Mouse (Mus musculus) hindbrain, embryonic 15.5 days (tissue): ENCODE results near the gene Shf. TPM values are rescaled to one million over a fixed set of nuclear protein-coding genes. Genes with fewer than 3 reads are reported as not detected.
"Not testable (repeated sequence)": the region's sequence is repeated elsewhere in the genome, so short reads cannot be mapped to it uniquely, and the experiment has no call there.

Experiments
- ATAC-seq: fragments of 200-750 bp; cut with Nextera tagmentation; 2 replicates; pipeline ENCODE4 v1.8.0; 2017; ENCODE audit warnings: low read depth, moderate number of reproducible peaks, moderate TSS enrichment; ENCODE audit not compliant: low FRiP score
- H3K27ac ChIP-seq: fragments of 300-500 bp; sonication (generic); replicated peaks from 2 replicates; pipeline ENCODE4 v1.5.1; 2015; ENCODE audit warnings: mild to moderate bottlenecking, inconsistent platforms
- H3K27me3 ChIP-seq: fragments of 300-500 bp; sonication (generic); 2 replicates; pipeline ENCODE4 v1.6.1; 2015; ENCODE audit warnings: control low read depth, inconsistent platforms
- H3K36me3 ChIP-seq: fragments of 300-500 bp; sonication (generic); 2 replicates; pipeline ENCODE4 v1.6.1; 2015; ENCODE audit warnings: control low read depth, inconsistent platforms
- H3K4me1 ChIP-seq: fragments of 300-500 bp; sonication (generic); replicated peaks from 2 replicates; pipeline ENCODE4 v1.6.1; 2015; ENCODE audit warnings: control low read depth, inconsistent platforms
- H3K4me2 ChIP-seq: fragments of 300-500 bp; sonication (generic); 2 replicates; pipeline ENCODE4 v1.6.1; 2015; ENCODE audit warnings: moderate library complexity, mild to moderate bottlenecking, inconsistent platforms
- H3K4me3 ChIP-seq: fragments of 300-500 bp; sonication (generic); 2 replicates; pipeline ENCODE4 v1.5.1; 2015; ENCODE audit warnings: mild to moderate bottlenecking, inconsistent platforms
- H3K9ac ChIP-seq: fragments of 300-500 bp; sonication (generic); 2 replicates; pipeline ENCODE4 v1.6.1; 2015; ENCODE audit warnings: inconsistent platforms
- H3K9me3 ChIP-seq: fragments of 300-500 bp; sonication (generic); 2 replicates; pipeline ENCODE4 v1.6.1; 2016; ENCODE audit warnings: control low read depth, inconsistent platforms
- WGBS: fragments of 180-500 bp; shearing (Covaris S2); methylation state at CpG from one replicate; pipeline ENCODE4 v1.1.7; 2015; 5-methylcytosine and 5-hydroxymethylcytosine counted together
- polyA plus RNA-seq: library from polyadenylated mRNA; unstranded; fragments of >200 nt; fragmentation: Nextera tagmentation; extraction: Ambion mirVana; gene quantifications from 2 replicates; pipeline ENCODE4 v1.2.1, GENCODE M21; 2015

Gene Shf
- polyA plus RNA-seq, 1 experiment from 2014 or later: 12.6 TPM

GRCm38 (mm10) chr2:122354191-122354929, 14.6 kb downstream of the Shf start:
- WGBS: 49% methylated on average over 12 of the region's 12 CpGs
- ATAC-seq: no peak
- no peaks in the 10 kb centered on the region for H3K9me3 ChIP-seq
- H3K4me2 ChIP-seq: no peak overlapping the region
- no peak overlapping the region for H3K9ac ChIP-seq
- H3K27ac ChIP-seq: peak overlapping the region; percentile 17; the same call in 1 of the 2 replicates
- peaks cover 54% of the 10 kb centered on the region for H3K4me1 ChIP-seq
- peaks cover 12% of the 10 kb centered on the region for H3K36me3 ChIP-seq
- no peak overlapping the region for H3K4me3 ChIP-seq
- H3K27me3 ChIP-seq: no peaks in the 10 kb centered on the region

- Histone ChIP-seq H3K36me3 (peaks cover 12% of the 10 kb centered on the region), H3K27me3 (no peaks in the 10 kb centered on the region), H3K4me1 (peaks cover 60% of the 10 kb centered on the region), H3K4me3 (no peak overlapping the region), H3K9me3 (no peaks in the 10 kb centered on the region), H3K4me2 (no peak overlapping the region), H3K9ac (no peak overlapping the region), H3K27ac (peak overlapping the region; percentile 17; the same call in 1 of the 2 replicates)
- ATAC-seq: no peak
- 73% methylated on average over 8 of the region's 8 CpGs for WGBS
These were observed 15.2 kb downstream of the Shf start for GRCm38 (mm10) chr2:122353765-122354164.

GRCm38 (mm10) chr2:122352992-122353391, 16.0 kb downstream of the Shf start:
- no peak for ATAC-seq
- Histone ChIP-seq H3K9ac (no peak overlapping the region), H3K36me3 (peaks cover 8% of the 10 kb centered on the region), H3K27me3 (no peaks in the 10 kb centered on the region), H3K4me1 (peaks cover 66% of the 10 kb centered on the region), H3K4me3 (no peak overlapping the region), H3K9me3 (no peaks in the 10 kb centered on the region), H3K27ac (peak overlapping the region; percentile 46), H3K4me2 (no peak overlapping the region)
- WGBS: 72% methylated on average over 6 of the region's 6 CpGs

GRCm38 (mm10) chr2:122351931-122352329, 17.0 kb downstream of the Shf start:
- WGBS: 13% methylated on average over 4 of the region's 4 CpGs
- Histone ChIP-seq H3K4me3 (no peak overlapping the region), H3K4me1 (peaks cover 71% of the 10 kb centered on the region), H3K4me2 (no peak overlapping the region), H3K27me3 (no peaks in the 10 kb centered on the region), H3K27ac (peak overlapping the region; percentile 83), H3K9me3 (no peaks in the 10 kb centered on the region), H3K36me3 (peaks cover 3% of the 10 kb centered on the region; the same call in 1 of the 2 replicates), H3K9ac (no peak overlapping the region)
- ATAC-seq: peak; percentile 28; the same call in 1 of the 2 replicates

- no peak for ATAC-seq
- peaks cover 71% of the 10 kb centered on the region for H3K4me1 ChIP-seq
- no peaks in the 10 kb centered on the region for H3K36me3 ChIP-seq
- H3K27me3 ChIP-seq: no peaks in the 10 kb centered on the region
- H3K4me2 ChIP-seq: no peak overlapping the region
- H3K9me3 ChIP-seq: no peaks in the 10 kb centered on the region
- 45% methylated on average over 5 of the region's 5 CpGs for WGBS
- H3K4me3 ChIP-seq: no peak overlapping the region
- H3K9ac ChIP-seq: no peak overlapping the region
- peak overlapping the region; percentile 83 for H3K27ac ChIP-seq
These were observed 17.6 kb downstream of the Shf start for GRCm38 (mm10) chr2:122351156-122351930.

GRCm38 (mm10) chr2:122349136-122349785, 19.7 kb downstream of the Shf start:
- H3K4me2 ChIP-seq: peak overlapping the region; percentile 74
- H3K9me3 ChIP-seq: no peaks in the 10 kb centered on the region
- 5% methylated on average over 14 of the region's 14 CpGs for whole genome bisulfite sequencing
- H3K9ac ChIP-seq: peak overlapping the region; percentile 79
- H3K4me1 ChIP-seq: peaks cover 64% of the 10 kb centered on the region
- peak overlapping the region; percentile 99 for H3K27ac ChIP-seq
- H3K4me3 ChIP-seq: peak overlapping the region; percentile 50
- H3K27me3 ChIP-seq: no peaks in the 10 kb centered on the region
- no peaks in the 10 kb centered on the region for H3K36me3 ChIP-seq
- peak; percentile 50 for ATAC-seq

- Histone ChIP-seq H3K4me3 (peak overlapping the region; percentile 50), H3K27me3 (no peaks in the 10 kb centered on the region), H3K4me2 (peak overlapping the region; percentile 74), H3K9ac (peak overlapping the region; percentile 79), H3K9me3 (no peaks in the 10 kb centered on the region), H3K4me1 (peaks cover 58% of the 10 kb centered on the region), H3K27ac (peak overlapping the region; percentile 99), H3K36me3 (no peaks in the 10 kb centered on the region)
- WGBS: 0% methylated on average over 47 of the region's 63 CpGs
- ATAC-seq: peak; percentile 79
These were observed 20.3 kb downstream of the Shf start for GRCm38 (mm10) chr2:122348531-122349131.

- Histone ChIP-seq H3K36me3 (no peaks in the 10 kb centered on the region), H3K27me3 (no peaks in the 10 kb centered on the region), H3K4me2 (no peak overlapping the region), H3K4me3 (no peak overlapping the region), H3K4me1 (peaks cover 44% of the 10 kb centered on the region), H3K9me3 (no peaks in the 10 kb centered on the region), H3K9ac (no peak overlapping the region), H3K27ac (no peak overlapping the region)
- no peak for ATAC-seq
- 94% methylated on average over 3 of the region's 3 CpGs for WGBS
These were observed 21.7 kb downstream of the Shf start for GRCm38 (mm10) chr2:122347257-122347656.

- H3K4me2 ChIP-seq, ATAC-seq, H3K27me3 ChIP-seq, H3K9ac ChIP-seq, H3K9me3 ChIP-seq, H3K4me3 ChIP-seq, H3K27ac ChIP-seq, H3K36me3 ChIP-seq: not testable (repeated sequence)
- 90% methylated on average over 6 of the region's 6 CpGs for WGBS
- peaks cover 33% of the 10 kb centered on the region for H3K4me1 ChIP-seq
These were observed 22.8 kb downstream of the Shf start for GRCm38 (mm10) chr2:122346164-122346563.

GRCm38 (mm10) chr2:122345106-122345893, 23.7 kb downstream of the Shf start:
- WGBS: 78% methylated on average over 6 of the region's 6 CpGs
- H3K9me3 ChIP-seq: no peaks in the 10 kb centered on the region
- no peaks in the 10 kb centered on the region for H3K27me3 ChIP-seq
- H3K4me2 ChIP-seq: no peak overlapping the region
- no peak overlapping the region for H3K9ac ChIP-seq
- no peak overlapping the region for H3K4me3 ChIP-seq
- H3K27ac ChIP-seq: no peak overlapping the region
- ATAC-seq: no peak
- H3K4me1 ChIP-seq: peaks cover 26% of the 10 kb centered on the region
- no peaks in the 10 kb centered on the region for H3K36me3 ChIP-seq

GRCm38 (mm10) chr2:122337291-122337690, 31.7 kb downstream of the Shf start:
- ATAC-seq: no peak
- H3K9ac ChIP-seq: no peak overlapping the region; the same call in 1 of the 2 replicates
- no peaks in the 10 kb centered on the region for H3K36me3 ChIP-seq
- WGBS: 64% methylated on average over 21 of the region's 21 CpGs
- H3K27ac ChIP-seq: no peak overlapping the region
- no peaks in the 10 kb centered on the region for H3K4me1 ChIP-seq
- H3K9me3 ChIP-seq: no peaks in the 10 kb centered on the region
- H3K4me3 ChIP-seq: peak overlapping the region; percentile 11; the same call in 1 of the 2 replicates
- no peaks in the 10 kb centered on the region for H3K27me3 ChIP-seq
- H3K4me2 ChIP-seq: peak overlapping the region; percentile 36
